Mouse (Mus musculus): ENCODE results near the gene Adamts18. TPM values are rescaled to one million over a fixed set of nuclear protein-coding genes. Genes with fewer than 3 reads are reported as not detected.

Adamts18 gene
- 0.04 and 8.5 TPM in 2 replicates for polyA plus RNA-seq (2012; ENCODE audit: insufficient read depth, low replicate concordance)

GRCm38 (mm10) chr8:113848653-113849135, at the start of gene Adamts18:
Gene Adamts18, minus strand, starts transcription at chr8:113848738.
- Histone ChIP-seq H3K9me3 (peaks cover 15% of the 10 kb centered on the region), H3K4me1 (no peaks in the 10 kb centered on the region), H3K36me3 (replicated peaks; ENCODE audit: low read length) (no peaks in the 10 kb centered on the region), H3K4me3 (replicated peaks) (no peak within 1 kb of the TSS), H3K27me3 (replicated peaks) (peaks cover 32% of the 10 kb centered on the region)
- TF ChIP-seq FLI1 (IDR thresholded peaks at IDR 0.05; ENCODE audit: low read length) = no peak
- TF ChIP-seq GATA1 (IDR thresholded peaks at IDR 0.05; ENCODE audit: borderline replicate concordance, low read length) = no peak

- TF ChIP-seq GATA1 (IDR thresholded peaks at IDR 0.05; ENCODE audit: borderline replicate concordance, low read length) (no peak), FLI1 (IDR thresholded peaks at IDR 0.05; ENCODE audit: low read length) (no peak)
- Histone ChIP-seq H3K27me3 (replicated peaks) (no peaks in the 10 kb centered on the region), H3K9me3 (peaks cover 15% of the 10 kb centered on the region), H3K4me3 (replicated peaks) (no peak overlapping the region), H3K4me1 (no peaks in the 10 kb centered on the region), H3K36me3 (replicated peaks; ENCODE audit: low read length) (no peaks in the 10 kb centered on the region)
These were observed 47.9 kb upstream of the Adamts18 start for GRCm38 (mm10) chr8:113896446-113896845.

- TF ChIP-seq GATA1 (IDR thresholded peaks at IDR 0.05; ENCODE audit: borderline replicate concordance, low read length) = no peak
- no peak for TF ChIP-seq FLI1 (IDR thresholded peaks at IDR 0.05; ENCODE audit: low read length)
- Histone ChIP-seq H3K27me3 (replicated peaks) (no peaks in the 10 kb centered on the region), H3K4me1 (no peaks in the 10 kb centered on the region), H3K4me3 (replicated peaks) (no peak overlapping the region), H3K36me3 (replicated peaks; ENCODE audit: low read length) (no peaks in the 10 kb centered on the region), H3K9me3 (peaks cover 17% of the 10 kb centered on the region)
These were observed 42.8 kb upstream of the Adamts18 start for GRCm38 (mm10) chr8:113891376-113891775.

GRCm38 (mm10) chr8:113886509-113886908, 38.0 kb upstream of the Adamts18 start:
- H3K4me1 ChIP-seq = no peaks in the 10 kb centered on the region
- peaks cover 8% of the 10 kb centered on the region for H3K9me3 ChIP-seq
- TF ChIP-seq GATA1 (IDR thresholded peaks at IDR 0.05; ENCODE audit: borderline replicate concordance, low read length) (no peak), FLI1 (IDR thresholded peaks at IDR 0.05; ENCODE audit: low read length) (no peak)
- no peaks in the 10 kb centered on the region for H3K36me3 ChIP-seq (replicated peaks; ENCODE audit: low read length)
- no peaks in the 10 kb centered on the region for H3K27me3 ChIP-seq (replicated peaks)
- H3K4me3 ChIP-seq (replicated peaks) = no peak overlapping the region

GRCm38 (mm10) chr8:113885101-113885500, 36.6 kb upstream of the Adamts18 start:
- H3K9me3 ChIP-seq = peaks cover 3% of the 10 kb centered on the region; the same call in 1 of the 2 replicates
- no peaks in the 10 kb centered on the region for H3K4me1 ChIP-seq
- TF ChIP-seq GATA1 (IDR thresholded peaks at IDR 0.05; ENCODE audit: borderline replicate concordance, low read length) = no peak
- TF ChIP-seq FLI1 (IDR thresholded peaks at IDR 0.05; ENCODE audit: low read length) = no peak
- H3K4me3 ChIP-seq (replicated peaks) = no peak overlapping the region
- H3K36me3 ChIP-seq (replicated peaks; ENCODE audit: low read length) = no peaks in the 10 kb centered on the region
- H3K27me3 ChIP-seq (replicated peaks) = no peaks in the 10 kb centered on the region

- H3K9me3 ChIP-seq = peaks cover 3% of the 10 kb centered on the region; the same call in 1 of the 2 replicates
- H3K4me1 ChIP-seq = no peaks in the 10 kb centered on the region
- no peaks in the 10 kb centered on the region for H3K36me3 ChIP-seq (replicated peaks; ENCODE audit: low read length)
- no peaks in the 10 kb centered on the region for H3K27me3 ChIP-seq (replicated peaks)
- TF ChIP-seq FLI1 (IDR thresholded peaks at IDR 0.05; ENCODE audit: low read length) = no peak
- no peak for TF ChIP-seq GATA1 (IDR thresholded peaks at IDR 0.05; ENCODE audit: borderline replicate concordance, low read length)
- no peak overlapping the region for H3K4me3 ChIP-seq (replicated peaks)
These were observed 35.5 kb upstream of the Adamts18 start for GRCm38 (mm10) chr8:113883994-113884393.

GRCm38 (mm10) chr8:113882558-113882957, 34.0 kb upstream of the Adamts18 start:
- peaks cover 3% of the 10 kb centered on the region; the same call in 1 of the 2 replicates for H3K9me3 ChIP-seq
- H3K4me1 ChIP-seq = no peaks in the 10 kb centered on the region
- no peak for TF ChIP-seq GATA1 (IDR thresholded peaks at IDR 0.05; ENCODE audit: borderline replicate concordance, low read length)
- no peak for TF ChIP-seq FLI1 (IDR thresholded peaks at IDR 0.05; ENCODE audit: low read length)
- no peaks in the 10 kb centered on the region for H3K36me3 ChIP-seq (replicated peaks; ENCODE audit: low read length)
- H3K4me3 ChIP-seq (replicated peaks) = no peak overlapping the region
- H3K27me3 ChIP-seq (replicated peaks) = no peaks in the 10 kb centered on the region

- no peak overlapping the region for H3K4me3 ChIP-seq (replicated peaks)
- no peaks in the 10 kb centered on the region for H3K27me3 ChIP-seq (replicated peaks)
- H3K9me3 ChIP-seq = peaks cover 5% of the 10 kb centered on the region
- TF ChIP-seq FLI1 (IDR thresholded peaks at IDR 0.05; ENCODE audit: low read length) (no peak), GATA1 (IDR thresholded peaks at IDR 0.05; ENCODE audit: borderline replicate concordance, low read length) (no peak)
- no peaks in the 10 kb centered on the region for H3K36me3 ChIP-seq (replicated peaks; ENCODE audit: low read length)
- no peaks in the 10 kb centered on the region for H3K4me1 ChIP-seq
These were observed 30.0 kb upstream of the Adamts18 start for GRCm38 (mm10) chr8:113878411-113879006.

- peaks cover 6% of the 10 kb centered on the region for H3K9me3 ChIP-seq
- H3K4me1 ChIP-seq = no peaks in the 10 kb centered on the region
- no peak overlapping the region for H3K4me3 ChIP-seq (replicated peaks)
- H3K27me3 ChIP-seq (replicated peaks) = no peaks in the 10 kb centered on the region
- TF ChIP-seq FLI1 (IDR thresholded peaks at IDR 0.05; ENCODE audit: low read length) = no peak
- TF ChIP-seq GATA1 (IDR thresholded peaks at IDR 0.05; ENCODE audit: borderline replicate concordance, low read length) = no peak
- H3K36me3 ChIP-seq (replicated peaks; ENCODE audit: low read length) = no peaks in the 10 kb centered on the region
These were observed 25.0 kb upstream of the Adamts18 start for GRCm38 (mm10) chr8:113873446-113874120.

GRCm38 (mm10) chr8:113872436-113872835, 23.9 kb upstream of the Adamts18 start:
- Histone ChIP-seq H3K27me3 (replicated peaks) (no peaks in the 10 kb centered on the region), H3K9me3 (peaks cover 13% of the 10 kb centered on the region)
- TF ChIP-seq GATA1 (IDR thresholded peaks at IDR 0.05; ENCODE audit: borderline replicate concordance, low read length) (no peak), FLI1 (IDR thresholded peaks at IDR 0.05; ENCODE audit: low read length) (no peak)

More at GRCm38 (mm10) chr8:113872436-113872835, 23.9 kb upstream of the Adamts18 start:
- H3K4me1 ChIP-seq = no peaks in the 10 kb centered on the region
- H3K36me3 ChIP-seq (replicated peaks; ENCODE audit: low read length) = no peaks in the 10 kb centered on the region
- H3K4me3 ChIP-seq (replicated peaks) = no peak overlapping the region
